Mouse (Mus musculus) cerebellum, adult 2 months (tissue): ENCODE measurements around the gene Psd. TPM values are rescaled to one million over a fixed set of nuclear protein-coding genes. Genes with fewer than 3 reads are reported as not detected.

Experiments
- DNase-seq, 2 experiments: peaks; one replicate each; pipeline ENCODE4 v3.0.0; 2021
- H3K27ac ChIP-seq: fragments of 200-500 bp; 2 replicates; pipeline ENCODE4 v1.5.1; 2012; ENCODE audit warnings: low read length, control low read depth, inconsistent platforms; ENCODE audit not compliant: insufficient read depth
- H3K27me3 ChIP-seq: fragments of 200-500 bp; 2 replicates; pipeline ENCODE4 v1.6.1; 2012; ENCODE audit warnings: inconsistent platforms, mild to moderate bottlenecking, low read length, moderate library complexity; ENCODE audit not compliant: control insufficient read depth, insufficient read depth
- H3K4me1 ChIP-seq: fragments of 200-500 bp; 2 replicates; pipeline ENCODE4 v1.6.1; 2011; ENCODE audit warnings: low read length; ENCODE audit not compliant: control insufficient read depth, insufficient read depth
- H3K4me3 ChIP-seq: fragments of 200-500 bp; replicated peaks from 2 replicates; pipeline ENCODE3; 2011; ENCODE audit warnings: mild to moderate bottlenecking, low read depth, low read length, control low read depth; ENCODE audit not compliant: insufficient read depth
- CTCF ChIP-seq: fragments of 200-500 bp; IDR thresholded peaks from 2 replicates; pipeline ENCODE4 v1.5.1; 2011; ENCODE audit warnings: low read depth, mild to moderate bottlenecking, control low read depth, low read length, moderate library complexity, borderline replicate concordance; ENCODE audit not compliant: insufficient read depth
- POLR2A ChIP-seq: fragments of 200-500 bp; IDR thresholded peaks from 2 replicates; pipeline ENCODE4 v1.6.1; 2011; ENCODE audit warnings: low read length, control low read depth, borderline replicate concordance; ENCODE audit not compliant: insufficient read depth
- WGBS: fragments of 180-500 bp; shearing (Covaris S2); methylation state at CpG from one replicate; pipeline ENCODE4 v1.1.7; 2018; 5-methylcytosine and 5-hydroxymethylcytosine counted together
- polyA plus RNA-seq: library from polyadenylated mRNA; depleted of rRNA; stranded (reverse); fragments of >200 nt; gene quantifications from 2 replicates; pipeline ENCODE4 v1.2.3, GENCODE M21; 2012

Gene Psd
- polyA plus RNA-seq, 1 experiment = 194 TPM

DNA sequence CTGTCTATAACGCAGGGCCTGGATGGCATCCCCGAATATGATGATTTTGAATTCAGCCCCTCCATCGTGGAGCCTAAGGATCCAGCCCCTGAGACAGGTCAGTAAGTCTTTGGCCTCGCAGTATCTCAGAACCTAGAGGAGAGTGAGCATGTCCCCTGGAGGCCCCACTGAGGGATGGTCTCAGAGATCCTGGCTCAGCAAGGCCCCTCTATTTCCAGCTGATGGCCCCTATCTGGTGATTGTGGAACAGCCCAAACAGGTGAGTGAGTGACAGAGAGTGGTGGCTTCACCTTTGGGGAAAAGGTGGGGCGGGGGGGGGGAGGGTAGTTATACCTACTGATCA lies 20.7 kb downstream of the Psd start:
- no peak overlapping the region for H3K4me3 ChIP-seq
- DNase-seq = no peak
- H3K27ac ChIP-seq = no peak overlapping the region
- WGBS = 78% methylated on average over 5 of the region's 5 CpGs
- peaks cover 8% of the 10 kb centered on the region; the same call in 1 of the 2 replicates for H3K4me1 ChIP-seq
- no peaks in the 10 kb centered on the region; the same call in 1 of the 2 replicates for H3K27me3 ChIP-seq
- TF ChIP-seq CTCF (no peak), POLR2A (no peak)

DNA sequence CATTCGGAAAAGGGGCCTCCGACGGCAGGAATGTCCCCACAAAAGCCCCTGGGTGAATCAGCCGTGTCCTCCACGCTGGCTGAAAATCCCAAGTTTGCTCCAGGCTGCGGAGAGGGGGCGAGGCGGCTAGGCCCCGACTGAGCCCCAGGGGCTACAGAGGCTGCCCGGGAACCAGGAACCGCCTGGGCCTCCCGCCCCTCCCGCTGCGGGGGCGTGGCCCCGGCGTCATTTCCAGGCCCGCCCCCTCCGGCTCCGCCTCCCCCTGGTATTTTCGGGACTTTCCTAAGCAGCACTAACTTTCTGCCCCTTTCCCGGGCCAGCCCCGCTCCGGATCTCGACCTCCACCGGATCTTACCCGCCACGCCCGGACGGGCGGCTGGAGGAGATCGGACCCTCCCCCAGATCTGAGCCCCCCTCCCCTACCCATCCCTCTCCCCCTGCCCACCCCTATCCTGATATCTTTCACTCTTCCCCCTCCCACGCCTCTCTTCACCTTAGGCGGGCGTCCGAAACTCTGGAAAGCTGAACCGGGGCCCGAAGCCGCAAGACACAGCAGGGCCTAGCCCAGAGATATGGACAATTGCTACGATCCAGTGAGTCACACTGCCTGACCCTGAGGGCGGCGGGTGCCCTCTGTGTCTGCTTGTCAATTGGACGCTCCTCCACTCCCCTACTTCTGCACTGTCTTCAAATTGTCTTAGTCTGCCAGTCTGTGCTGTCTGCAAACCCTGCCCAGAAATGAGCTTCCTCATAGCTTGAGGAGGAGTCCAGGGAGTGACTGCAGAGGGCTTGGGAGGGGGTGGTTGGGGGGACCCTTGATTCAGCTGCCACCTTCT lies 21.3 kb downstream of the Psd start:
- H3K27ac ChIP-seq = no peak overlapping the region
- peaks cover 8% of the 10 kb centered on the region; the same call in 1 of the 2 replicates for H3K4me1 ChIP-seq
- no peak for TF ChIP-seq CTCF
- no peak for TF ChIP-seq POLR2A
- peak overlapping the region; percentile 20 for H3K4me3 ChIP-seq
- DNase-seq = peak; percentile 38 to 41
- WGBS = 11% methylated on average over 43 of the region's 43 CpGs
- H3K27me3 ChIP-seq = no peaks in the 10 kb centered on the region; the same call in 1 of the 2 replicates

- H3K27ac ChIP-seq = no peak overlapping the region
- WGBS = 2% methylated on average over 34 of the region's 34 CpGs
Measured at GRCm38 (mm10) chr19:46304908-46305333, 22.0 kb downstream of the Psd start.

DNA sequence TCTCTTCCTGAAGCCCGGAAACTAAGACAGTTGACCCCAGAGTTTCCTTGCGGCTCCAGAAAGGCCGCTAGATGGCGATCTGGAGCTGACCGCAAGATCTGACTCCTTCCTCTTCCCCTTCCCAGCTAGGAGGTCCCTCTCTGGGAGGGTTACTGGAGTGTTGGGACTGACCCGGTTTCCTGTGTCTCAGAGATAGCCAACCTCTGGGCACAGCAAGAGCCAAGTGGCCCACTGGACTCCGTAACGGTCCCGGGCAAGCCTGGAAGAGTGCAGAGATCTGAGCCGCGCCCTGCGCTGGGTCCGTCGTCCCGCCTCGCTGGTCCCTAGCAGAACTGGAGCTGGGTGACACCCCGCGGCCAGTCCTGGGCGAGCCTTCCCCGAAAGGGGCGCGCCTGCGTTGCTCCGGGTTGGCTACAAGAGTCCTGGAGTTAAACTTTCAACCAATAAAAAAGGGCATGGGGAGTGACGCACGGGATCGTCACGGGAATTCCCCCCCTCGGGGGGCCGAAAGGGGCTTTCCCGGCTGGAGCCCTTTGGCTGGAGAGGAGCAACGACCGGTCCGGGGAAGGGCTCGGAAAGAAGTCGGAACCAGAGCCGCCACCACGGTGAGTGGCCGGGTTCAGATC lies 22.6 kb downstream of the Psd start, which contains the start of gene Nfkb2:
TSS of gene Nfkb2 (plus strand) at position 105 of the 626 bp plus-strand sequence.
- H3K27ac ChIP-seq = no peak within 1 kb of the TSS

More at GRCm38 (mm10) chr19:46304908-46305333, 22.0 kb downstream of the Psd start:
- TF ChIP-seq POLR2A = no peak
- TF ChIP-seq CTCF = no peak
- H3K4me3 ChIP-seq = peak overlapping the region; percentile 33
- H3K4me1 ChIP-seq = peaks cover 8% of the 10 kb centered on the region; the same call in 1 of the 2 replicates
- peak; percentile 10 to 24 for DNase-seq
- no peaks in the 10 kb centered on the region; the same call in 1 of the 2 replicates for H3K27me3 ChIP-seq

DNA sequence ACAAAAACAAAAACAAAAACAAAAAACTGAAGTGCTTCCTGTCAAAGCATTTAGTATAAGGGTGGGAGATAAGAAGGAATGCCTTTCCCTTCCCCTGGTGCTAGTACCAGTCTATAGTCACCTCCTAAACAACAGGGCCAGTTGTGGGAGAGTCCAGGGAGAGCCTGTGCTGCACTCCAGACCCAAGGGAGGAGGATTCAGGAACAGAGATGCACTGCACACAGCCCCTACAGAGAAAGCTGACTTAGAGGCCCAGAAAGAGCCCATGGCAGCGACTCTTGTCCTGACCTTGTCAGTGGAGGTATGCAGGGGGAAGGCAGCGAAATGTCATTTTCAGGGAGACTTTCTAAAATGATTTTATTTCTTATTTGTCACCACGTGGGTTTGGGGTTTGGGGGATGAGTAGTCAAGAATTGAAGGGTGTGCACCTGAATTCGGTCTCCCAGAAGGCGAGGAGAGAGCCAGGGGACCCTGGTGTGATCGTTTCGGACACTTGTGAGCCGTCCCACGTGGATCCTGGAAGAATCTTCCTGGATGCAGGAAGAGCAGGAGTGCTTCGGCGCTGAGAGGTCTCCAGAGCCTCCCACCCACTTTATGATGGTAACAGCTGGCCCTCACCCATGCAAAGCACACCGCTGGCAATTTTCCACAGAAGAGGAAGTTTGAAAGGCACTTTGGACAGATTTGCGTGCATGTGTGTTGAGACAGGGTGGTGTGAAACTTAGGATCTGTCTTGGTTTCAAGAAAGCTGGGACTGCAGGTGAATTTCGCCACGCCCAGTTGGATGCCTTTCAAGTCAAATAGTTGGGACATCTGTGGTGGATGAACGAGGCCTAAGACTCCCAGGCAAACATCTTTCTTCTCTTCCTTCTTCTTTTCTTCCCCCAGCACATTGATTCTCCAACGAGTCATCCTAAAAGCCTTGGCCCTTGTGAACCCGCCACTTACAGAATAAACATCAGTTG lies 23.4 kb downstream of the Psd start:
- Histone ChIP-seq H3K27me3 (no peaks in the 10 kb centered on the region; the same call in 1 of the 2 replicates), H3K4me3 (no peak overlapping the region), H3K4me1 (0 out of 2 replicates have a peak, but pooled peaks cover 4% of the 10 kb centered on the region), H3K27ac (no peak overlapping the region)
- 48% methylated on average over 18 of the region's 18 CpGs for WGBS
- TF ChIP-seq POLR2A (no peak), CTCF (no peak)
- DNase-seq = peak in 1 of 2 experiments; percentile 10

More for the DNA sequence above, 22.6 kb downstream of the Psd start, which contains the start of gene Nfkb2:
- Histone ChIP-seq H3K4me3 (peak within 1 kb of the TSS; percentile 72), H3K4me1 (peaks cover 4% of the 10 kb centered on the region; the same call in 1 of the 2 replicates), H3K27me3 (no peaks in the 10 kb centered on the region; the same call in 1 of the 2 replicates)
- TF ChIP-seq CTCF (peak; percentile 88), POLR2A (no peak)
- peak; percentile 75 to 85 for DNase-seq
- under 1% methylated on average over 39 of the region's 39 CpGs for WGBS

DNA sequence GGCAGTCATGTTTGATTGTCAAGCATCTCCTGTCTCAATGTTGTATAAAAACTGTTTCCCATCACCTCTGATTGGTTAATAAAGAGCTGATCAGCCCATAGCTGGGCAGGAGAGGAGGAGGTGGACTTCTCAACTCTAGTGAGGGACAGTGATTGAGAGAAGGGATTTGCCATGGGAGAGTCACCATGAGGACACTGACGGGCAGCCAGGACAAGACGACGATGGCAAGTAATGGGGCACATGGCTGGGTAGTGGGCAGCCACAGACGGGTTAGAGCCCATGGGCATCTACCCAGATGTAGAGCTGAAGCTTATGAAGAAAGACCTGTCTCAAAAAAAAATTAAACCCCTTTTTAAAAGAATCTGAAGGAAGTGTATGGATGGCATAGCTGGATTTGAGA lies 24.4 kb downstream of the Psd start:
- no peak for DNase-seq
- TF ChIP-seq CTCF (no peak), POLR2A (no peak)
- no peak overlapping the region for H3K4me3 ChIP-seq
- 0 out of 2 replicates have a peak, but pooled peaks cover 4% of the 10 kb centered on the region for H3K4me1 ChIP-seq
- WGBS = 86% methylated on average over 4 of the region's 4 CpGs
- H3K27me3 ChIP-seq = no peaks in the 10 kb centered on the region; the same call in 1 of the 2 replicates
- H3K27ac ChIP-seq = no peak overlapping the region
